Mouse (Mus musculus) intestine, postnatal 0 days (tissue): Measurements from ENCODE around the gene Rhd. TPM values are rescaled to one million over a fixed set of nuclear protein-coding genes. Genes with fewer than 3 reads are reported as not detected.
"Not testable (repeated sequence)": the region's sequence is repeated elsewhere in the genome, so short reads cannot be mapped to it uniquely, and the experiment has no call there.

Experiments used
- ATAC-seq: fragments of 200-750 bp; cut with Nextera tagmentation; 2 replicates; pipeline ENCODE4 v1.8.0; 2017; ENCODE audit warnings: mild to moderate bottlenecking, moderate TSS enrichment, moderate library complexity
- H3K27ac ChIP-seq: fragments of 300-500 bp; sonication (generic); 2 replicates; pipeline ENCODE4 v1.5.1; 2014; ENCODE audit warnings: mild to moderate bottlenecking, low read depth, low read length, moderate library complexity
- H3K27me3 ChIP-seq: fragments of 300-500 bp; sonication (generic); replicated peaks from 2 replicates; pipeline ENCODE4 v1.6.1; 2014; ENCODE audit warnings: low read length, mixed read lengths; ENCODE audit not compliant: control insufficient read depth, insufficient read depth
- H3K36me3 ChIP-seq: fragments of 300-500 bp; sonication (generic); 2 replicates; pipeline ENCODE4 v1.6.1; 2014; ENCODE audit warnings: mild to moderate bottlenecking, moderate library complexity; ENCODE audit not compliant: control insufficient read depth, insufficient read depth
- H3K4me1 ChIP-seq: fragments of 300-500 bp; sonication (generic); replicated peaks from 2 replicates; pipeline ENCODE4 v1.6.1; 2014; ENCODE audit warnings: antibody characterized with exemption, low read length, mixed read lengths; ENCODE audit not compliant: control insufficient read depth, insufficient read depth
- H3K4me2 ChIP-seq: fragments of 300-500 bp; sonication (generic); replicated peaks from 2 replicates; pipeline ENCODE4 v1.6.1; 2014; ENCODE audit warnings: low read depth, mild to moderate bottlenecking, moderate library complexity
- H3K4me3 ChIP-seq: fragments of 300-500 bp; sonication (generic); 2 replicates; pipeline ENCODE4 v1.5.1; 2014; ENCODE audit warnings: low read depth, low read length
- H3K9ac ChIP-seq: fragments of 300-500 bp; sonication (generic); 2 replicates; pipeline ENCODE4 v1.6.1; 2014; ENCODE audit warnings: mild to moderate bottlenecking, low read depth, low read length
- H3K9me3 ChIP-seq: fragments of 300-500 bp; sonication (generic); 2 replicates; pipeline ENCODE4 v1.6.1; 2016; ENCODE audit warnings: mixed run types; ENCODE audit not compliant: control insufficient read depth
- CTCF ChIP-seq: sonication (generic); IDR thresholded peaks from 2 replicates; pipeline ENCODE4 v1.5.1; 2016; ENCODE audit warnings: low read depth, mild to moderate bottlenecking, control low read depth, antibody characterized with exemption, moderate library complexity
- WGBS: fragments of 180-500 bp; shearing (Covaris S2); extraction: QIAGEN DNeasy Blood & Tissue Kit; methylation state at CpG from one replicate; pipeline ENCODE4 v1.1.7; 2014; 5-methylcytosine and 5-hydroxymethylcytosine counted together
- polyA plus RNA-seq: library from polyadenylated mRNA; unstranded; fragments of >200 nt; fragmentation: Nextera tagmentation; extraction: Ambion mirVana; gene quantifications from 2 replicates; pipeline ENCODE4 v1.2.1, GENCODE M21; 2015

Rhd gene
- polyA plus RNA-seq, 1 experiment from 2014 or later: 0.10 TPM

- H3K27ac ChIP-seq: no peak overlapping the region
- 85% methylated on average over 11 of the region's 11 CpGs for WGBS
- no peaks in the 10 kb centered on the region for H3K9me3 ChIP-seq
- TF ChIP-seq CTCF: no peak
- H3K9ac ChIP-seq: no peak overlapping the region
- no peak overlapping the region for H3K4me3 ChIP-seq
- H3K4me2 ChIP-seq: no peak overlapping the region
- no peaks in the 10 kb centered on the region for H3K27me3 ChIP-seq
- peaks cover 17% of the 10 kb centered on the region; the same call in 1 of the 2 replicates for H3K36me3 ChIP-seq
- no peaks in the 10 kb centered on the region for H3K4me1 ChIP-seq
- ATAC-seq: no peak
Observed at GRCm38 (mm10) chr4:134827806-134828205, 36.5 kb upstream of the Rhd start.

GRCm38 (mm10) chr4:134831934-134832333 is 32.4 kb upstream of the Rhd start:
- no peaks in the 10 kb centered on the region for H3K4me1 ChIP-seq

GRCm38 (mm10) chr4:134835486-134835885 is 28.9 kb upstream of the Rhd start:
- 80% methylated on average over 4 of the region's 4 CpGs for WGBS
- Histone ChIP-seq H3K36me3 (peaks cover 10% of the 10 kb centered on the region; the same call in 1 of the 2 replicates), H3K27ac (no peak overlapping the region), H3K9ac (no peak overlapping the region), H3K4me3 (no peak overlapping the region), H3K4me2 (no peak overlapping the region), H3K27me3 (no peaks in the 10 kb centered on the region), H3K4me1 (no peaks in the 10 kb centered on the region), H3K9me3 (no peaks in the 10 kb centered on the region)
- ATAC-seq: no peak
- no peak for TF ChIP-seq CTCF

More at GRCm38 (mm10) chr4:134831934-134832333, 32.4 kb upstream of the Rhd start:
- no peak for TF ChIP-seq CTCF
- ATAC-seq: no peak
- Histone ChIP-seq H3K4me3 (no peak overlapping the region), H3K36me3 (peaks cover 21% of the 10 kb centered on the region; the same call in 1 of the 2 replicates), H3K27me3 (no peaks in the 10 kb centered on the region), H3K27ac (no peak overlapping the region), H3K4me2 (no peak overlapping the region), H3K9ac (no peak overlapping the region), H3K9me3 (no peaks in the 10 kb centered on the region)
- 89% methylated on average over 3 of the region's 3 CpGs for WGBS

- Histone ChIP-seq H3K36me3 (no peaks in the 10 kb centered on the region), H3K9ac (no peak overlapping the region), H3K27ac (no peak overlapping the region), H3K27me3 (no peaks in the 10 kb centered on the region), H3K9me3 (no peaks in the 10 kb centered on the region), H3K4me3 (no peak overlapping the region), H3K4me1 (no peaks in the 10 kb centered on the region), H3K4me2 (no peak overlapping the region)
- TF ChIP-seq CTCF: no peak
- 62% methylated on average over 1 of the region's 1 CpGs for WGBS
- no peak for ATAC-seq
Observed at GRCm38 (mm10) chr4:134838221-134838620, 26.1 kb upstream of the Rhd start.

- not testable (repeated sequence) for H3K36me3 ChIP-seq, H3K4me2 ChIP-seq, H3K27ac ChIP-seq, ATAC-seq, H3K4me3 ChIP-seq, H3K9me3 ChIP-seq, H3K9ac ChIP-seq, H3K4me1 ChIP-seq, H3K27me3 ChIP-seq
- 85% methylated on average over 3 of the region's 3 CpGs for WGBS
Observed at GRCm38 (mm10) chr4:134838706-134839105, 25.6 kb upstream of the Rhd start.

DNA sequence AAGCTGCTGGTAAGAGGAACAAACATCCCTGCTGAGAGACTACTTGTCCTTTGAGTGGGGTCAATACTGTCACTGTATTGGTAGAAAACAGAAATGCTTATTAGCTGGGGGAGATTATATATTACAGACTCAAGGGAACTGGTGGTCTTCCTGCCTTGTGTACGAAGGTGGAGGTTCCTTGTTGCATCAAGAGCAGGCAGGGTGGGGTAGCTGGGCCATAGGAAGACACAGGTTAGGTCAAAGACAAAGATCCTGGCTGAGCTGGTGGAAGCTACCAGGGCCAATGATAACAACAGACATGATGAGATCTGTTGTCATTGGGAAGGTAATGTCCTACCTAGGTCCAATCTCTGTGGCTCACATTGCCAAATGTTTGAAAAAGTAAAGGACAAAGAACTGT is 24.1 kb upstream of the Rhd start:
- Histone ChIP-seq H3K27ac (no peak overlapping the region), H3K9ac (no peak overlapping the region), H3K36me3 (no peaks in the 10 kb centered on the region), H3K9me3 (no peaks in the 10 kb centered on the region), H3K4me2 (no peak overlapping the region), H3K4me1 (no peaks in the 10 kb centered on the region), H3K27me3 (no peaks in the 10 kb centered on the region), H3K4me3 (no peak overlapping the region)
- no peak for ATAC-seq
- WGBS: 84% methylated on average over 1 of the region's 1 CpGs
- no peak for TF ChIP-seq CTCF

DNA sequence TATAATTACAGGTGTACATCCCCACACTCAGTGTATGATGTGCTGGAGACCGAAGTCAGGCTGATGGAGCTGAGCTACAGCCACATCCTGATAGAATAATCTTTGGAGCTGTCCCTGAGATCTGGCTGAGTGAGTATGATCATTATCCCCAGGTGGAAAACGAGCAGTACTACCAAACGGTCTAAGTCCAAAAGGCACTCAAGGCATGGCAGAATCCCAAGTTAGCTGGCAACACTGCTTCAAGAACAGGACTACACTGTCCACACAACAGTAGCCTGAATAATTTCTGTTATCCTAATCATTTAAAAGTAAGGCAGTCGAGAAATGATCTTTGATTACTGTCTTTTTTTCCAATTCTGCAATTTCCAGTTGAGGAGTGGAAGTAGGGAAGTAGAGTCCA is 20.8 kb upstream of the Rhd start:
- Histone ChIP-seq H3K4me3 (no peak overlapping the region), H3K9ac (no peak overlapping the region), H3K36me3 (no peaks in the 10 kb centered on the region), H3K27me3 (no peaks in the 10 kb centered on the region), H3K27ac (no peak overlapping the region), H3K9me3 (no peaks in the 10 kb centered on the region), H3K4me2 (no peak overlapping the region), H3K4me1 (no peaks in the 10 kb centered on the region)
- 71% methylated on average over 4 of the region's 4 CpGs for WGBS
- no peak for TF ChIP-seq CTCF
- ATAC-seq: no peak
